Mouse (Mus musculus) monocyte, adult 5-6 weeks (primary cell): ENCODE data around the gene Nt5c2. TPM values are rescaled to one million over a fixed set of nuclear protein-coding genes. Genes with fewer than 3 reads are reported as not detected.

Source experiments
- ATAC-seq: fragments of 153-309, 156-312 bp; replicated peaks from 2 replicates; pipeline ENCODE4 v1.8.0; 2017; ENCODE audit warnings: mild to moderate bottlenecking; ENCODE audit not compliant: low TSS enrichment, insufficient number of reproducible peaks, severe bottlenecking, poor library complexity, low FRiP score
- total RNA-seq: library from RNA; stranded (forward); fragments of 200-1000, 200-491, 200-594 nt; gene quantifications from 3 replicates; pipeline ENCODE4 v1.2.3, GENCODE M21; 2017

Nt5c2 gene
- total RNA-seq, 1 experiment from 2014 or later: 63.8 TPM

DNA sequence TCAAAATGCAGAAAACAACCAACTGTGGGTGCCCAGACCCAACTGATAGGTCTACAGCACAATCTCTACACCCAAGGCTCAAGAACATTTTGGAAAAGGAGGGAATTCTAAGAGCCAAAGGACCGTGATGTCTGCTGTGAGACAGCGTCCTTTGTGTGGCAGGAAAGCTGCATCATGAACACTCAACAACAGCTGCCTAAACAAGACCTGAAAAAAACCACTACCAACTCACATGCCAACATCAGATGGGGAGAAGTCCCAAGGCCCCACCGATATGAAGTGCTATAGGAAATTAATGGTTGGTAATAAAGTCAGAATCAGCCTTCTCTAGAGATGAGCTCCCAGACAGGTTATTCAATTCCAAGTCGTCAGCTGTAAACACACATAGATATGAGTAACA is 57.0 kb downstream of the Nt5c2 start:
- no peak for ATAC-seq

GRCm38 (mm10) chr19:46957001-46957400 is 58.0 kb downstream of the Nt5c2 start:
- no peak for ATAC-seq

- ATAC-seq: no peak
Observed at GRCm38 (mm10) chr19:46956410-46956809, 58.5 kb downstream of the Nt5c2 start.

DNA sequence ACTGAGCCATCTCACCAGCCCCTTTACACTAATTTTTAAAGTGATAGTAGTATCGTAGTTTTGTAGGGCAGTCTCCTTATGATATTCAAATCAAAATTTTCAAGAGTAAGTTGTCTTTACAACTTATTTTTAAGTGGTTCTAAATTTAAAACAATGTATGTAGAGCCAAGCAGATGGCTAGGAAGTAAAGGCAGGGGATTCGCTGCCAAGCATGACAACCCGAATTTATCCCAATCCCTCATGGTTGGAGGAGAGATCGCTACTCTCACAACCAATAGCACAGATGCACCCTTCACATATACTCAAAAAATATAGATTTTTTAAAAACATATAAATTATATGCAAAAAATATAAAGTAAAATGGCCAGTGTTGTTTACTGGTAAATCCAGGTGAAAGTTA is 59.3 kb downstream of the Nt5c2 start:
- ATAC-seq: no peak

GRCm38 (mm10) chr19:46953536-46953935 is 61.4 kb downstream of the Nt5c2 start:
- ATAC-seq: no peak

GRCm38 (mm10) chr19:46952986-46953385 is 62.0 kb downstream of the Nt5c2 start:
- ATAC-seq: no peak

DNA sequence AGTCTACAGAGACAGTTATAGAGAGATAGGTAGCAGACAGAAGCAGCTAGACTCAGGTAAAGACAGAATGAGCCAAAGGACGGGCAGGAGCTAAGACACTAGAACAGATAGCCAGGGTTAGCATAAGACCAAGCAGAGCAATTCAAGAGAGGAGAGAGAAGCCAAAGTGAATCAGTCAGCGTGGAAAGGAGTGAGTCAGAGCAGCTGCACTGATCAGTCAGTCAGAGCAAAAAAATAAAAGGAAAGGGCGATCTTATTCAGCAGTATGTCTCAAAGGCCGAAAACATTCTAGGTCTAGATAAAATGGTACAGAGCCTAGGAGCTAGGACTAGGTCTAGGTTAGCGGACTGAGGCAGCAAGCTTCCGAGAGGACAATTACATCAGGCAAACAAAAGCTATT is 70.6 kb downstream of the Nt5c2 start:
- ATAC-seq: no peak

DNA sequence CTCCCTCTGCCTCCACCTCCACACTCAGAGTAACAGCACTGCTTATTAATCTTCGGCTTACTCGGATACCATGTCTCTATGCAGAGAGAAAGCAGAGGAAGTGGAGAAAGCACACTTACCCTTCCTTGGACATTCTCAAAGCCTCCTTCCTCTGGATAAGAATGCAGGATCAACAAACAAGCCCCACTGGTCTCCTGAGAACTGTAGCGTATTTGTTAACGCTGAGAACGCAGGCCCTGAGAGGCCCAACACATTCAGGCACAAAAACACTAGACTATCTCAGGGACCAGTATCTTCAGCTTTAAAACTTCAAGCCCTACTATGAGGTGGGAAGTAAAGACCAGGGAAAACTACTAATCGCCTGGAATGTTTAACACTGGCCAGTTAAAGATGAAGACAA is 77.8 kb downstream of the Nt5c2 start:
- ATAC-seq: no peak

DNA sequence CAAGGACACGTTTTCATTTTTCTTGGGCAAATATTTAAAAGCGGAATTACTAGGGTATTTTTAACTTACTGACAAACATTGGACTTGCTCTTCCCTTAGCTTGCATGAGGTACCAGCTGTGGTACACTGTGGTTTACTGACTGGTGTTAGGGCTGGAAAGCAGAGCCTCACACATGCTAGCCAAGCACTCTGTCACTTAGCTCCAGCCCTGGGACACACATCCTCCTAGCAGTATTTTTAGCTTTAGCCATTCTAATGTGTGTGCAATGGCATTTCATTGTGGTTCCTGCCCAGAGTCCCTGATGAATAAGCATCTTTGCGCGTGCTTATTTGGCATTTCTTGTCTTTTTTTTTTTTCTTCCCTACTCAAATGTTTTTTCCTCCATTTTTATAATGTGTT is 80.9 kb downstream of the Nt5c2 start:
- ATAC-seq: peak; percentile 59; the same call in 1 of the 2 replicates

GRCm38 (mm10) chr19:46932608-46933007 is 82.3 kb downstream of the Nt5c2 start:
- ATAC-seq: no peak

DNA sequence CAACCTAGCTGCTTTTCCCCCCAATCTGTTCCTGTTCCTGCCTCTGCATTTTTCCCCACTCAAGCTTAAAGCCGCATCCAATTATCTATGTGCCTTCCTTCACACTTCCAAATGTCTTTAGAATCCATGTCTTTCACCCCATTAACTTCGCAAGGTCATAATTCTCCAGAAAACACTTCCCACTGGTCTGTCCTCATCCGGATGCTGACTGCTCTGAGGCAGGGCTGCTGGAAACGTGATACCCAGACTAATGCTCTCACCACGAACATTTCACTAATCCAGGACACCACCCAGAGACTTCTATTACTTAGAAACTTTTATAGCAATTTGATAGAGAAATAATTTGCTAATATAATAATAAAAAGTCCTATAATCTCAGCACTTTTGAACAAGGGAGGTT is 84.9 kb downstream of the Nt5c2 start:
- ATAC-seq: no peak

- no peak for ATAC-seq
Observed at GRCm38 (mm10) chr19:46929044-46929587, 85.8 kb downstream of the Nt5c2 start.

GRCm38 (mm10) chr19:46928136-46928535 is 86.8 kb downstream of the Nt5c2 start:
- ATAC-seq: no peak

- ATAC-seq: no peak
Observed at GRCm38 (mm10) chr19:46926951-46927350, 88.0 kb downstream of the Nt5c2 start.

GRCm38 (mm10) chr19:46926357-46926756 is 88.6 kb downstream of the Nt5c2 start:
- ATAC-seq: no peak

- no peak for ATAC-seq
Observed at GRCm38 (mm10) chr19:46920571-46920970, 94.4 kb downstream of the Nt5c2 start.

DNA sequence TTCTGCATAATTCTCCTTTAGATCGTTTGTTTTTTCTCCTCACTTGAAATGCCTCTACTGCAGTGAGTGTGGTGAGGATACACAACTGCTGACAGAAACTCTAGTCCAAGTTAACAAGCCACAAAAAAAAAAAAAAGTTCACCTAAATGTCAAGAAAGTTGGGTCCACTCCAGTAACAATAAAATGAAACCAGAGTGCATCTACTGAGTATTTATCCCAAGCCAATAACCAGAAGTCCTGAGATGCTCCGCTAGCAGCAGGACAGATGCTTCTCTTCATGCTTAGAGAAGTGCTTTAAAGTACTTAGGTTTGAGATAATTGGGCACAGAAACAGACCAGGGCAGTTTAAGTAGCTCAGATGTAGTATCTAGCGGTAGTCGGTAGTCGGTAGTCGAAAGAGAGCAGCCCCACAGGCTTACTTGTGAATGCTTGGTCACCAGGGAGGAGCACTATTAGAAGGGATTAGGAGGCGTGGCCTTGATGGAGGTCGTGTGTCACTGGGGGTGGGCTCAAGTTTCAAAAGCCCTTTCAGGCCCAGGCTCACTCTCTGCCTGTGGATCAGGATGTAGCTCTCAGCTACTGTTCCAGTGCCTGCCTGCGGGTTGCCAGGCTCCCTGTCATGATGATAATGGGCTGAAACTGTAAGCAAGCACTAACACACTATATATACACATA is 99.4 kb downstream of the Nt5c2 start:
- no peak for ATAC-seq

DNA sequence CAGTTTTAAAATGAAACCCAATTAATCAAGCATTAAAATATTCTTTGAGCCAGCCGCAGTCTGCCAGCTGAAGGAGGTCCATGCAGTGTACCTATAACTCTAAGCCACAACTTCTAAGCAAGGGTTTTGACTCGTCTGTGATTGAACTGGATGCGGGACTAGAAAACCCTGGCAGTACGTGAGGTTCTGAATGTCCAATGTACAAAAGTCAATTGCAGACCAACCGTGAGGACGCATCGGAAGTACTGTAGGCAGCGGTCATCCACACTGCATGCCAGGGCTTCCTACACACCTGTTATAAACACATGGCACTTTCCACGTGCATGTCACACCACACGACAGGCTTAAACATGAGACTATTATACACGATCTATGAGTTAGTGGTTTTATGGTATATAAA is 101.3 kb downstream of the Nt5c2 start:
- ATAC-seq: no peak

- no peak for ATAC-seq
Observed at GRCm38 (mm10) chr19:46911492-46911891, 103.5 kb downstream of the Nt5c2 start.

DNA sequence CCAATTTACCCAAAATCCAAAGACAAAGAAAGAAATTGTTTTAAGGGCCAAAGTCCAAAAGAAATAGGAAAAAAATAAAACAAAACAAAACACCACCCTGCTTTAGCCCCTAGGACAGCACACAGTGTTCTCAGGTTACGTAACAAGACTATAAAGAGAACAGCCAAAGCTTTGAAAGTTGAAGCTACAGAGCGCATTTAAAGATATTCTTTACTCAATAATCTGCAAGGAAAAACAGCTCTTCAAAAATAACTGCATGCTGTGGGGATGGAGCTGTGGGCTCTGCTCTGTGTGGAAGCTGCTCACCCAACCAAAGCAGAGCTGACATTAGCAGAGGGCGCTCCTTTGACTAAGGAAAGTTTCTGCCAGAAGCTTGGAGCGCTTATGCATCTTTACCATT is 106.0 kb downstream of the Nt5c2 start:
- no peak for ATAC-seq

DNA sequence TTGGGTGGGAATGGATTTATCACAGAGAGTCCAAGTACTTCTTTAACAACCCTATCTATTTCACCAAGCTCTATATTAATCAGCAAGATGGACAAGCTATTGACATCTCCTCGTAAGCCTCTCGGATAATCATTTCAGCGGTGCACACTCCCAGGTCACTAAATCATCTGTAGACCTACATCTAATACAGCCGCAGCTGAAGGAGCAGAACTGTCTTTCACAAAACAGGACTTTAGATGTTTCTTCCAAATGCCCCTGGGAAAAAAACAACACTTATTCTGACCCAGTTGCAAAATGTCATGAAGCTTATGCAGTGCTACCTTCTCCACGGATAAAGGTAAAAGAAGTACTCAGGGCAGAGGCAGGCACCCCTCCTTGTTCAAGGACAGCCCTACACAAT is 106.7 kb downstream of the Nt5c2 start:
- no peak for ATAC-seq
